Mouse (Mus musculus): ENCODE results near the gene Zfp385b.

DNA sequence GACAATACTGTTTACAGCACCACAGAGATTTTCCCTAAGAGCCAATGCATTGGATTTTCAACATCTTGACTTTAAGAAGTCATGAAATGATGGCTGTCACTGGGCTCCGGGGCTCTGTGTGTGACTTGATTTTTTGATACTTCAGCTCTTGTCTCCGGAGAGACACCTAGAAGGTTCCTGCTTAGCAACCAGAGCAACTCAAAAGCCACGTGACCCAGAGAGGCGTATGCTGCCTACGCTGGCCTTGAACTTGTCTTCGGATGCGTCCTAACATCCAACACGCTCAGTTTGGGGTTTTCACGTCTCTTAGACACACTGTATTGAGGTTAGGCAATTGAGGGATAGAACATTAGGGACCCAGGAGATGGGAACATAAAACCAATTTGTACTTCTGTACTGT lies 407.3 kb downstream of the Zfp385b start:
- no peak for TF ChIP-seq CTCF (IDR thresholded peaks at IDR 0.05; ENCODE audit: control insufficient read depth, insufficient read depth, low read length)
- no peak for TF ChIP-seq POLR2A (IDR thresholded peaks at IDR 0.05; ENCODE audit: borderline replicate concordance, control insufficient read depth, low read depth, low read length)
